Mouse (Mus musculus) stomach, embryonic 14.5 days (tissue): Measurements from ENCODE around the gene Mtcl1. TPM values are rescaled to one million over a fixed set of nuclear protein-coding genes. Genes with fewer than 3 reads are reported as not detected.
A peak's percentile ranks its signal among the peaks of the same experiment; 100 is the strongest.

Experiments
- ATAC-seq: fragments of 200-750 bp; cut with Nextera tagmentation; 2 replicates; pipeline ENCODE4 v1.8.0; 2017; ENCODE audit warnings: low read depth, moderate TSS enrichment; ENCODE audit not compliant: insufficient number of reproducible peaks, insufficient read depth, low FRiP score
- H3K27ac ChIP-seq: fragments of 300-500 bp; sonication (generic); 2 replicates; pipeline ENCODE4 v1.5.1; 2014; ENCODE audit warnings: mild to moderate bottlenecking, low read length, moderate library complexity, mixed read lengths
- H3K27me3 ChIP-seq: fragments of 300-500 bp; sonication (generic); 2 replicates; pipeline ENCODE4 v1.6.1; 2014; ENCODE audit warnings: low read length, control low read depth, mixed read lengths; ENCODE audit not compliant: control insufficient read depth, insufficient read depth
- H3K36me3 ChIP-seq: fragments of 300-500 bp; sonication (generic); 2 replicates; pipeline ENCODE4 v1.6.1; 2014; ENCODE audit warnings: mild to moderate bottlenecking, control low read depth, low read length, moderate library complexity, mixed read lengths; ENCODE audit not compliant: control insufficient read depth, insufficient read depth
- H3K4me1 ChIP-seq: fragments of 300-500 bp; sonication (generic); 2 replicates; pipeline ENCODE4 v1.6.1; 2014; ENCODE audit warnings: low read length, control low read depth, mixed read lengths; ENCODE audit not compliant: control insufficient read depth, insufficient read depth
- H3K4me2 ChIP-seq: fragments of 300-500 bp; sonication (generic); replicated peaks from 2 replicates; pipeline ENCODE4 v1.6.1; 2014; ENCODE audit warnings: low read depth, low read length, control low read depth
- H3K4me3 ChIP-seq: fragments of 300-500 bp; sonication (generic); 2 replicates; pipeline ENCODE4 v1.5.1; 2014; ENCODE audit warnings: low read depth, low read length, control low read depth
- H3K9ac ChIP-seq: fragments of 300-500 bp; sonication (generic); replicated peaks from 2 replicates; pipeline ENCODE4 v1.6.1; 2014; ENCODE audit warnings: low read depth, mild to moderate bottlenecking, control low read depth, low read length, moderate library complexity, mixed read lengths
- H3K9me3 ChIP-seq: fragments of 300-500 bp; sonication (generic); 2 replicates; pipeline ENCODE4 v1.6.1; 2016; ENCODE audit warnings: low read depth, low read length, control low read depth; ENCODE audit not compliant: control insufficient read depth
- WGBS: fragments of 180-500 bp; shearing (Covaris S2); extraction: QIAGEN DNeasy Blood & Tissue Kit; methylation state at CpG from one replicate; pipeline ENCODE4 v1.1.7; 2014; 5-methylcytosine and 5-hydroxymethylcytosine counted together
- polyA plus RNA-seq: library from polyadenylated mRNA; unstranded; fragments of >200 nt; fragmentation: Nextera tagmentation; extraction: Ambion mirVana; gene quantifications from 2 replicates; pipeline ENCODE4 v1.2.1, GENCODE M21; 2014

The Mtcl1 gene
- polyA plus RNA-seq, 1 experiment from 2014 or later = 14.7 TPM

GRCm38 (mm10) chr17:66315451-66315850, 134.1 kb downstream of the Mtcl1 start:
- H3K27ac ChIP-seq = peak overlapping the region; percentile 45
- no peaks in the 10 kb centered on the region for H3K9me3 ChIP-seq
- H3K4me2 ChIP-seq = peak overlapping the region; percentile 11
- H3K27me3 ChIP-seq = no peaks in the 10 kb centered on the region
- no peak overlapping the region for H3K9ac ChIP-seq
- WGBS = 13% methylated on average over 10 of the region's 10 CpGs
- no peak overlapping the region for H3K4me3 ChIP-seq
- ATAC-seq = peak; percentile 76; the same call in 1 of the 2 replicates
- H3K36me3 ChIP-seq = no peaks in the 10 kb centered on the region
- peaks cover 7% of the 10 kb centered on the region; the same call in 1 of the 2 replicates for H3K4me1 ChIP-seq

GRCm38 (mm10) chr17:66314566-66315285, 134.8 kb downstream of the Mtcl1 start:
- H3K9me3 ChIP-seq = no peaks in the 10 kb centered on the region
- H3K27me3 ChIP-seq = no peaks in the 10 kb centered on the region
- peak overlapping the region; percentile 35 for H3K27ac ChIP-seq
- H3K9ac ChIP-seq = no peak overlapping the region
- WGBS = 31% methylated on average over 13 of the region's 13 CpGs
- H3K4me2 ChIP-seq = peak overlapping the region; percentile 11; the same call in 1 of the 2 replicates
- no peak for ATAC-seq
- H3K36me3 ChIP-seq = no peaks in the 10 kb centered on the region
- H3K4me1 ChIP-seq = peaks cover 7% of the 10 kb centered on the region; the same call in 1 of the 2 replicates
- no peak overlapping the region for H3K4me3 ChIP-seq

GRCm38 (mm10) chr17:66301906-66302305, 147.6 kb downstream of the Mtcl1 start:
- 89% methylated on average over 7 of the region's 7 CpGs for WGBS

GRCm38 (mm10) chr17:66301267-66301666, 148.3 kb downstream of the Mtcl1 start:
- no peaks in the 10 kb centered on the region for H3K9me3 ChIP-seq
- no peaks in the 10 kb centered on the region for H3K27me3 ChIP-seq
- H3K4me3 ChIP-seq = no peak overlapping the region
- ATAC-seq = no peak
- 66% methylated on average over 4 of the region's 4 CpGs for WGBS
- H3K4me1 ChIP-seq = no peaks in the 10 kb centered on the region
- no peaks in the 10 kb centered on the region for H3K36me3 ChIP-seq
- no peak overlapping the region for H3K27ac ChIP-seq
- H3K9ac ChIP-seq = no peak overlapping the region
- no peak overlapping the region for H3K4me2 ChIP-seq

More at GRCm38 (mm10) chr17:66301906-66302305, 147.6 kb downstream of the Mtcl1 start:
- no peaks in the 10 kb centered on the region for H3K36me3 ChIP-seq
- no peak overlapping the region for H3K27ac ChIP-seq
- no peak overlapping the region for H3K4me3 ChIP-seq
- no peaks in the 10 kb centered on the region for H3K4me1 ChIP-seq
- no peak overlapping the region for H3K4me2 ChIP-seq
- H3K27me3 ChIP-seq = no peaks in the 10 kb centered on the region
- no peaks in the 10 kb centered on the region for H3K9me3 ChIP-seq
- no peak for ATAC-seq
- no peak overlapping the region for H3K9ac ChIP-seq

GRCm38 (mm10) chr17:66297721-66298120, 151.8 kb downstream of the Mtcl1 start:
- Histone ChIP-seq H3K9me3 (no peaks in the 10 kb centered on the region), H3K36me3 (no peaks in the 10 kb centered on the region), H3K4me2 (no peak overlapping the region), H3K27me3 (no peaks in the 10 kb centered on the region), H3K9ac (no peak overlapping the region), H3K4me1 (no peaks in the 10 kb centered on the region), H3K27ac (no peak overlapping the region), H3K4me3 (no peak overlapping the region)
- ATAC-seq = no peak
- WGBS = 96% methylated on average over 3 of the region's 3 CpGs

- Histone ChIP-seq H3K27ac (no peak overlapping the region), H3K27me3 (no peaks in the 10 kb centered on the region), H3K36me3 (no peaks in the 10 kb centered on the region), H3K4me3 (no peak overlapping the region), H3K4me1 (no peaks in the 10 kb centered on the region), H3K9me3 (no peaks in the 10 kb centered on the region), H3K9ac (no peak overlapping the region), H3K4me2 (no peak overlapping the region)
- 89% methylated on average over 4 of the region's 4 CpGs for WGBS
- no peak for ATAC-seq
Measured at GRCm38 (mm10) chr17:66293581-66293980, 156.0 kb downstream of the Mtcl1 start.

GRCm38 (mm10) chr17:66289894-66290293, 159.7 kb downstream of the Mtcl1 start:
- Histone ChIP-seq H3K9me3 (no peaks in the 10 kb centered on the region), H3K4me1 (no peaks in the 10 kb centered on the region), H3K27ac (no peak overlapping the region), H3K9ac (no peak overlapping the region), H3K27me3 (no peaks in the 10 kb centered on the region), H3K4me3 (no peak overlapping the region), H3K36me3 (no peaks in the 10 kb centered on the region), H3K4me2 (no peak overlapping the region)
- ATAC-seq = no peak
- WGBS = 91% methylated on average over 4 of the region's 4 CpGs
